Mouse (Mus musculus) kidney, embryonic 16.5 days (tissue): ENCODE results near the gene Klc2. TPM values are rescaled to one million over a fixed set of nuclear protein-coding genes. Genes with fewer than 3 reads are reported as not detected.
A peak's percentile ranks its signal among the peaks of the same experiment; 100 is the strongest.

Experiments
- ATAC-seq: fragments of 200-750 bp; cut with Nextera tagmentation; 2 replicates; pipeline ENCODE4 v1.8.0; 2017; ENCODE audit warnings: moderate TSS enrichment; ENCODE audit not compliant: low FRiP score, low TSS enrichment
- H3K27ac ChIP-seq: fragments of 300-500 bp; sonication (generic); 2 replicates; pipeline ENCODE4 v1.5.1; 2014; ENCODE audit warnings: low read length
- H3K27me3 ChIP-seq: fragments of 300-500 bp; sonication (generic); 2 replicates; pipeline ENCODE4 v1.6.1; 2014; ENCODE audit warnings: low read length, control low read depth, mixed read lengths; ENCODE audit not compliant: insufficient read depth
- H3K36me3 ChIP-seq: fragments of 300-500 bp; sonication (generic); 2 replicates; pipeline ENCODE4 v1.6.1; 2014; ENCODE audit warnings: low read length, control low read depth, mixed read lengths; ENCODE audit not compliant: insufficient read depth
- H3K4me1 ChIP-seq: fragments of 300-500 bp; sonication (generic); 2 replicates; pipeline ENCODE4 v1.6.1; 2014; ENCODE audit warnings: low read length, control low read depth, mixed read lengths; ENCODE audit not compliant: insufficient read depth
- H3K4me2 ChIP-seq: fragments of 300-500 bp; sonication (generic); replicated peaks from 2 replicates; pipeline ENCODE4 v1.6.1; 2014; ENCODE audit warnings: low read depth, low read length
- H3K4me3 ChIP-seq: fragments of 300-500 bp; sonication (generic); 2 replicates; pipeline ENCODE4 v1.5.1; 2014; ENCODE audit warnings: mild to moderate bottlenecking, low read length
- H3K9ac ChIP-seq: fragments of 300-500 bp; sonication (generic); replicated peaks from 2 replicates; pipeline ENCODE4 v1.6.1; 2014; ENCODE audit warnings: low read length
- H3K9me3 ChIP-seq: fragments of 300-500 bp; sonication (generic); 2 replicates; pipeline ENCODE4 v1.6.1; 2016; ENCODE audit warnings: low read length, control low read depth
- WGBS: fragments of 180-500 bp; shearing (Covaris S2); extraction: QIAGEN DNeasy Blood & Tissue Kit; methylation state at CpG from one replicate; pipeline ENCODE4 v1.1.7; 2014; 5-methylcytosine and 5-hydroxymethylcytosine counted together
- polyA plus RNA-seq: library from polyadenylated mRNA; unstranded; fragments of >200 nt; fragmentation: Nextera tagmentation; extraction: Ambion mirVana; gene quantifications from 2 replicates; pipeline ENCODE4 v1.2.1, GENCODE M21; 2015

Gene Klc2
- polyA plus RNA-seq, 1 experiment from 2014 or later = 25.1 TPM

DNA sequence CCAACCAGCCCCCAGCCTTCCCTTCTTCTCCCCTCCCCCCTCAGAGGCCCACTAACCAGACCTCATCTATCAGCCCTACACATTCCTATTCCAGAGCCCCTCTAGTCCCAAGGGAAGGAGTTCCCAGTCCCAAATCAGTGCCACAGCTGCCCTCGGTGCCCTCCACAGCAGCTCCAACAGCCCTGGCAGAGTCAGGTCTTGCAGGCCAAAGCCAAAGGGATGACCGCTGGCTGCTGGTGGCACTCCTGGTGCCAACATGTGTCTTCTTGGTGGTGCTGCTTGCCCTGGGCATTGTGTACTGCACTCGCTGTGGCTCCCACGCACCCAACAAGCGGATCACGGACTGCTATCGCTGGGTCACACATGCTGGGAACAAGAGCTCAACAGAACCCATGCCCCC lies 48.4 kb downstream of the Klc2 start:
- peak overlapping the region; percentile 42 for H3K9ac ChIP-seq
- peaks cover 55% of the 10 kb centered on the region for H3K4me1 ChIP-seq

DNA sequence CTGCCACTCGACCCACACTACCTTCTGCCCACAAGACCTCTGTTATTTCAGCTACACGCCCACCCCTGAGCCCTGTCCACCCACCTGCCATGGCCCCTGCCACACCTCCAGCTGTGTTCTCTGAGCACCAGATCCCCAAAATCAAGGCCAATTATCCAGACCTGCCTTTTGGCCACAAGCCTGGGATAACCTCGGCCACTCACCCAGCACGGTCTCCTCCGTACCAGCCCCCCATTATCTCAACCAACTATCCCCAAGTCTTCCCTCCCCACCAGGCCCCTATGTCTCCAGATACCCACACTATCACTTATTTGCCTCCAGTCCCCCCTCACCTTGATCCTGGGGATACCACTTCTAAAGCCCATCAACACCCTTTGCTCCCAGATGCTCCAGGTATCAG lies 48.9 kb downstream of the Klc2 start:
- peaks cover 58% of the 10 kb centered on the region for H3K4me1 ChIP-seq
- H3K36me3 ChIP-seq = no peaks in the 10 kb centered on the region
- no peak overlapping the region for H3K9ac ChIP-seq
- 74% methylated on average over 5 of the region's 5 CpGs for WGBS
- H3K4me2 ChIP-seq = peak overlapping the region; percentile 77
- H3K9me3 ChIP-seq = no peaks in the 10 kb centered on the region
- peaks cover 22% of the 10 kb centered on the region for H3K27me3 ChIP-seq
- no peak overlapping the region for H3K27ac ChIP-seq
- ATAC-seq = no peak
- H3K4me3 ChIP-seq = peak overlapping the region; percentile 62

More for the DNA sequence above, 48.4 kb downstream of the Klc2 start:
- peak overlapping the region; percentile 77 for H3K4me2 ChIP-seq
- no peak for ATAC-seq
- H3K27ac ChIP-seq = 0 out of 2 replicates have a peak overlapping the region, but pooled peaks have one; percentile 54
- WGBS = 80% methylated on average over 7 of the region's 7 CpGs
- peak overlapping the region; percentile 62 for H3K4me3 ChIP-seq
- H3K9me3 ChIP-seq = no peaks in the 10 kb centered on the region
- peaks cover 22% of the 10 kb centered on the region for H3K27me3 ChIP-seq
- H3K36me3 ChIP-seq = no peaks in the 10 kb centered on the region

DNA sequence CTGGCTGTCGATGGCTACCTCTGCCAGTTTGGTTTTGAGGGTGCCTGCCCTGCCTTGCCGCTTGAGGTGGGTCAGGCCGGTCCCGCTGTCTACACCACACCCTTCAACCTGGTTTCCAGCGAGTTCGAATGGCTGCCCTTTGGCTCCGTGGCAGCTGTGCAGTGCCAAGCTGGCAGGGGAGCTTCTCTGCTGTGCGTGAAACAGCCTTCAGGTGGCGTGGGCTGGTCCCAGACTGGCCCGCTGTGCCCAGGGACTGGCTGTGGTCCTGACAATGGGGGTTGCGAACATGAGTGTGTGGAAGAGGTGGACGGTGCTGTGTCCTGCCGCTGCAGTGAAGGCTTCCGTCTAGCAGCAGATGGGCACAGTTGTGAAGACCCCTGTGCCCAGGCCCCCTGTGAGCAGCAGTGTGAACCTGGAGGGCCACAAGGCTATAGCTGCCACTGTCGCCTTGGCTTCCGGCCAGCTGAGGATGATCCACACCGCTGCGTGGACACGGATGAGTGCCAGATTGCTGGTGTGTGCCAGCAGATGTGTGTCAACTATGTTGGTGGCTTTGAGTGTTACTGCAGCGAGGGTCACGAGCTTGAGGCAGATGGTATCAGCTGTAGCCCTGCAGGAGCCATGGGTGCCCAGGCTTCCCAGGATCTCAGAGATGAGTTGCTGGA lies 49.7 kb downstream of the Klc2 start:
- H3K4me1 ChIP-seq = peaks cover 58% of the 10 kb centered on the region
- no peak for ATAC-seq
- H3K9ac ChIP-seq = peak overlapping the region; percentile 78
- peaks cover 22% of the 10 kb centered on the region for H3K27me3 ChIP-seq
- H3K4me2 ChIP-seq = peak overlapping the region; percentile 77
- 21% methylated on average over 21 of the region's 21 CpGs for WGBS
- H3K4me3 ChIP-seq = peak overlapping the region; percentile 62
- H3K27ac ChIP-seq = peak overlapping the region; percentile 56
- no peaks in the 10 kb centered on the region for H3K9me3 ChIP-seq
- no peaks in the 10 kb centered on the region for H3K36me3 ChIP-seq

DNA sequence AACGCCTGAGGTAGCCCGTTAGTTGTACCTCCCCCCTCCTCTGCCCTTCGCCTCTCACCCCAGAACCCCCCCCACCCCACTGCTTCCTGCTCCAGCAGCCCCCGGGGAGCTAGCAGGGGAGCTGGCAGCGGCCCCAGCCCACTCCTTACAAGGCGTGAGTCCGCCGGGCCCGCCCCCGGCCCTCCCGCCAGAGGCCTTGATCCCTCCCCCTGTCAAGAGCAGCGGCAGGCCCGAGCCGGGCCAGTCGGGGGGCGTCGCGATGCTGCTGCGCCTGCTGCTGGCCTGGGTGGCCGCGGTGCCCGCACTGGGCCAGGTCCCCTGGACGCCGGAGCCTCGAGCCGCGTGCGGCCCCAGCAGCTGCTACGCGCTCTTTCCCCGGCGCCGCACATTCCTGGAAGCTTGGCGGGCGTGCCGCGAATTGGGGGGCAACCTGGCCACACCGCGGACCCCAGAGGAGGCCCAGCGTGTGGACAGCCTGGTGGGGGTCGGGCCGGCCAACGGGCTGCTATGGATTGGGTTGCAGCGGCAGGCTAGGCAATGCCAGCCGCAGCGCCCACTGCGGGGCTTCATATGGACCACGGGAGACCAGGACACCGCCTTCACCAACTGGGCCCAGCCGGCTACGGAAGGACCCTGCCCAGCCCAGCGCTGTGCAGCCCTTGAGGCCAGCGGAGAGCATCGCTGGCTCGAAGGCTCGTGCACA lies 50.3 kb downstream of the Klc2 start, which contains the start of gene Cd248:
Cd248 (plus strand) TSS at position 212 of the 703 bp plus-strand sequence.
- Histone ChIP-seq H3K4me3 (peak within 1 kb of the TSS; percentile 62), H3K4me1 (peaks cover 58% of the 10 kb centered on the region)

DNA sequence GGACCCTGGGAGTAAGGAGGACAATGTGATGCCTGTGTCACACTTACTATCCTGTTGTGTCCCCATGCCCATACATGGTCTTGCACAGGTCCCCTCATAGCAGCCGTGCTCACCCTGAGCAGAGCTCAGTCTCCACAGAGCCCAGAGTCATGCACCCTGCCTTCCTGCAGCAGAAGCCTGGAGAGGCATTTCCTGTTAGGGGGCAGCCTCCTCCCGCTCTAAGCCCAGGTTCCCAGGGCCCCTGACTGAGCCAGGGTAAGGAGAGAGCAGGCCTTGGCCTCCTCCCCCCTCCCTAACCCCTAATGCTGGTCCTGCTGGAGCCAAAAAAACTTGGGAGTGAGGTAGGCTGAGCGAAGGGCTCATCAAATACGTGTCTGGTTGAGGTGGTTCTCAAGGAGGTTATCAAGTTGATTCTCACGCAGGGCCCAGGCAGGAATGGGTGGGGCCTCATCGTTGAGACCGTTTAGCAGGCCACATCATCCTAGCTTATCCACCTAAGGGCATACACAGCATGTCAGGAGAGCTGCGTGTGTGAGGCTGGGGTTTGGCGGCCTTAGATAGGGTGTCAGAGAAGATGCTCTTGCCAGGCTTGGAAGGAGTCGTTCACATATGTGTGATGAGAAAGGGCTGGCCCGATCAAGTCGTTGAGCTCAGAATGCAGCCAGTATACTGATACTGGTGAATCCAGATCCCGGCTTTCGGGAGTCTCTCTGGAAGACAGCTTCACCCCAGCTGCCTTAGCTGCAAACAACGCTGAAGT lies 51.1 kb downstream of the Klc2 start:
- ATAC-seq = peak; percentile 8; the same call in 1 of the 2 replicates
- WGBS = 6% methylated on average over 15 of the region's 15 CpGs
- Histone ChIP-seq H3K9me3 (no peaks in the 10 kb centered on the region), H3K4me3 (peak overlapping the region; percentile 62), H3K4me2 (peak overlapping the region; percentile 77), H3K27ac (peak overlapping the region; percentile 94), H3K9ac (peak overlapping the region; percentile 78), H3K36me3 (no peaks in the 10 kb centered on the region), H3K4me1 (peaks cover 51% of the 10 kb centered on the region), H3K27me3 (peaks cover 20% of the 10 kb centered on the region)

More for the DNA sequence above, 50.3 kb downstream of the Klc2 start, which contains the start of gene Cd248:
- 2% methylated on average over 43 of the region's 56 CpGs for WGBS
- H3K27ac ChIP-seq = peak within 1 kb of the TSS; percentile 94
- no peaks in the 10 kb centered on the region for H3K36me3 ChIP-seq
- H3K9ac ChIP-seq = peak within 1 kb of the TSS; percentile 78
- H3K4me2 ChIP-seq = peak within 1 kb of the TSS; percentile 77
- peaks cover 20% of the 10 kb centered on the region for H3K27me3 ChIP-seq
- peak; percentile 64 for ATAC-seq
- no peaks in the 10 kb centered on the region for H3K9me3 ChIP-seq

DNA sequence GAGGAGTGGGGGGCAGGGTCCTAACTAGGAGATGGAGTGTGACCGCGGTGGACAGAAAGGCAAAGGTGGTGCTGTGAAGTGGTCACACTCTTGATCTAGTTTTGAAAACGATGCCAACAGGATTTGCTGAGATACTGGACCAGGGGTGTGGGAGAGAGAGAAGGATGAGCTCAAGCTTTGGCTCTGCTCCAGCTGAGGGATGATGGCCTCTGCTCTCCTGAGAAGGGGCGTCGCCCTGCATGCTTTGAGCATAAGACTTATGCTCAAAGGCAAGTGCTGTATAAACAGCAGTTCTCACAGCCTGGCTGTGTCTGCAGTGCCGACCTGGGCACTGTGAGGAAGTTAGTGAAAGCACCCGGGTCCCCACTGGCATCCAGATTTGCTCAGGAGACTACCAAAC lies 53.3 kb downstream of the Klc2 start:
- Histone ChIP-seq H3K4me2 (no peak overlapping the region), H3K9ac (no peak overlapping the region), H3K27me3 (peaks cover 15% of the 10 kb centered on the region), H3K27ac (no peak overlapping the region), H3K9me3 (no peaks in the 10 kb centered on the region), H3K36me3 (no peaks in the 10 kb centered on the region), H3K4me3 (no peak overlapping the region), H3K4me1 (peaks cover 54% of the 10 kb centered on the region)
- WGBS = 54% methylated on average over 7 of the region's 7 CpGs
- no peak for ATAC-seq

DNA sequence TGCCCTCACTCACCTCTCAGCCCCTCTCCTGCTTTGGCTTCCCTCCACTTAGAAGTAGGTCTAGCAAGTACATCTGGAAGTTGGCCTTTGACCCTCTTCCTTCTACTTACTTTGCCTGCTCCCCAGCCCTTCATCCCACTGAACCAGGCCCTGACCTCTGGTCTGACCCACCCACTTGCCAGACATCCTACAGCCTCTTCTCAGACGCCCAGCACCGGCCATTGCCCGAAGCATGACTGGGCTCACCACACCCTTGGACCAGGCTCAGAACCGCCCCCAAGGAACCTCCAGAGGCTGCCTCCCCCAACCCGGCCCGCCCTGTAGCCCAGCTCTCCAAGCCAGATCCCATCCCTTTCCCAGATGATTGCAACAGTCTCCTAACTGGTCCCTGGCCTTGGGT lies 55.9 kb downstream of the Klc2 start:
- ATAC-seq = no peak
- H3K27me3 ChIP-seq = peaks cover 3% of the 10 kb centered on the region; the same call in 1 of the 2 replicates
- no peak overlapping the region for H3K27ac ChIP-seq
- H3K9ac ChIP-seq = no peak overlapping the region
- WGBS = 55% methylated on average over 6 of the region's 6 CpGs
- H3K36me3 ChIP-seq = no peaks in the 10 kb centered on the region
- H3K9me3 ChIP-seq = no peaks in the 10 kb centered on the region
- H3K4me2 ChIP-seq = no peak overlapping the region
- peaks cover 52% of the 10 kb centered on the region for H3K4me1 ChIP-seq
- no peak overlapping the region for H3K4me3 ChIP-seq

DNA sequence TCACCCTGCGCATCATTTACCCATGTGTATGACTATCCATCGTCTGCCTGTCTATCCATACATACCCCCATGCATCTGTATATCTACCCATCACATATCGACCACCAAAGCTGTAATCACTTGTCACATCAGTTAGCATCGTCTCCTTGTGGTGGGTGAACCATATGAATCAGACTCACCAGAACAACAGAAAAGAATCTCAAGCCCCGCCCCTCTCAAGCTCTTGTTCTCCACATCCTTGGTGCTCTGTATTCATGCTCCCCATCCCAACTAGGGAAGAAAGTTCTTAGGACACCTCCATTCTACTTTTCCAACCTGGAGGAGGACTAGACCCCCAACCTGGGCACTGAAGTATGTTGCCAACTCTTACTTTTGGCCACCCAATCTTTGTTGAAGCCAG lies 56.3 kb downstream of the Klc2 start:
- no peaks in the 10 kb centered on the region for H3K36me3 ChIP-seq
- no peaks in the 10 kb centered on the region for H3K9me3 ChIP-seq
- ATAC-seq = no peak
- no peak overlapping the region for H3K27ac ChIP-seq
- WGBS = 90% methylated on average over 5 of the region's 5 CpGs
- H3K4me1 ChIP-seq = peaks cover 48% of the 10 kb centered on the region
- no peaks in the 10 kb centered on the region for H3K27me3 ChIP-seq
- no peak overlapping the region for H3K4me2 ChIP-seq
- H3K4me3 ChIP-seq = no peak overlapping the region
- no peak overlapping the region for H3K9ac ChIP-seq

DNA sequence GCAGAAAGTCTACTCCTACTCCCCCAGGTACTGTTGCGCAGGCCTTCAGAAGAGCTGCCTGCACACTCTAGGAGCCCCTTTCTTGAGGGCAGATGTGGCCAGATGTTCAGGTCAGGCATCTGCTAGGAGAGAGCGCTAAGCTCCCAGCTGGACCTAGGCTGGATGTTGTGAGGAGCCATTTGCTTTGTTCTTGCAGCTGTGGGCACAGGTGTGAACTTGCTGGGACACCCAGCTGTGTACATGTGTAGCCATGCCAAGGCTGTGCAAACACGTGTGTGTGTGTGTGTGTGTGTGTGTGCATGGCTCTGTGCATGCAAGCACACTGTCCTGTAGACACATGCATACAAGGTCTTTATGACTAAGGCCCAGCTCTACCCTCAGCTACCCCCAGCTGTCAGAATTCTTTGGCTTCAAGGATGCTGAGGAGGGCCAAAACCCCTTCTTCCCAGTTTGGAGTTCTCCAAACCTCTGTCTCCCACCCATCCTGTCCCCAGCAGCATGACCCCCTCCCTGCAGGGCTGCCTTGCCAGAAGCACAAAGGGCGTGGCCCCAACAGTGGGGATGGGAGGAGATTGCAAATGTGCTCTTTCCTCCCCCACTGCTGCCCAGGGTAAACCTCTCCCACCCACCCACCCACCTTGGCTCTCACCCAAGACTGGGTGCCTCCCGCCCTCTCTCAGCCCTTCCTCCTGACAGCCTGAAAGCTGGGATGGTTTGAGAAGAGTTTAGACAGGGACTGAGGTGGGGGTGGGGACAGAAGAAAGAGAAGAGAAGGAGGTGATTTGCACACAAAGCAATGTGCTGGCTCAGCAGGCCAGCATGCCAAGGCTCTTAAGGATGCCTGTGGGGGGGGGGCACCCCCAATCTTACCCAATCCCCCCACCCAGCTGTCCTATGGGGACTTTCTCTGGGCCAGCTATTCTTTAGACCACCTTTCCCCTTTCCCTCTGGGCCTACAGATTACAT lies 57.7 kb downstream of the Klc2 start:
- no peaks in the 10 kb centered on the region for H3K36me3 ChIP-seq
- no peaks in the 10 kb centered on the region for H3K27me3 ChIP-seq
- H3K4me3 ChIP-seq = no peak overlapping the region
- 52% methylated on average over 5 of the region's 5 CpGs for WGBS
- H3K4me1 ChIP-seq = peaks cover 51% of the 10 kb centered on the region
- no peaks in the 10 kb centered on the region for H3K9me3 ChIP-seq
- H3K4me2 ChIP-seq = no peak overlapping the region
- H3K9ac ChIP-seq = peak overlapping the region; percentile 14; the same call in 1 of the 2 replicates
- 0 out of 2 replicates have a peak, but pooled peaks have one; percentile 14 for ATAC-seq
- H3K27ac ChIP-seq = peak overlapping the region; percentile 83
